Mouse (Mus musculus) kidney, adult 8-10 months (tissue): ENCODE data around the gene Defb38.

Source experiments
- DNase-seq, 2 experiments: peaks; one replicate each; pipeline ENCODE4 v3.0.0; 2022

Defb38 gene

GRCm38 (mm10) chr8:19026466-19026865, at the start of gene Defb38:
TSS of gene Defb38 (minus strand) at chr8:19026566.
- no peak for DNase-seq

- no peak for DNase-seq
These were observed 39.6 kb upstream of the Defb38 start for GRCm38 (mm10) chr8:19066013-19066412.

GRCm38 (mm10) chr8:19064710-19065109, 38.3 kb upstream of the Defb38 start, which contains the start of gene Defb39:
TSS of gene Defb39 (minus strand) at chr8:19064810.
- no peak for DNase-seq

- no peak for DNase-seq
These were observed 36.5 kb upstream of the Defb38 start for GRCm38 (mm10) chr8:19062891-19063290.

- DNase-seq, result no peak
These were observed 18.9 kb upstream of the Defb38 start for GRCm38 (mm10) chr8:19045242-19045641.
